Mouse (Mus musculus): ENCODE measurements around the gene Card10. TPM values are rescaled to one million over a fixed set of nuclear protein-coding genes. Genes with fewer than 3 reads are reported as not detected.

Gene Card10
- total and polyA plus RNA-seq, 3 experiments, result 4.9 to 18.1 (median 10.9) TPM

DNA sequence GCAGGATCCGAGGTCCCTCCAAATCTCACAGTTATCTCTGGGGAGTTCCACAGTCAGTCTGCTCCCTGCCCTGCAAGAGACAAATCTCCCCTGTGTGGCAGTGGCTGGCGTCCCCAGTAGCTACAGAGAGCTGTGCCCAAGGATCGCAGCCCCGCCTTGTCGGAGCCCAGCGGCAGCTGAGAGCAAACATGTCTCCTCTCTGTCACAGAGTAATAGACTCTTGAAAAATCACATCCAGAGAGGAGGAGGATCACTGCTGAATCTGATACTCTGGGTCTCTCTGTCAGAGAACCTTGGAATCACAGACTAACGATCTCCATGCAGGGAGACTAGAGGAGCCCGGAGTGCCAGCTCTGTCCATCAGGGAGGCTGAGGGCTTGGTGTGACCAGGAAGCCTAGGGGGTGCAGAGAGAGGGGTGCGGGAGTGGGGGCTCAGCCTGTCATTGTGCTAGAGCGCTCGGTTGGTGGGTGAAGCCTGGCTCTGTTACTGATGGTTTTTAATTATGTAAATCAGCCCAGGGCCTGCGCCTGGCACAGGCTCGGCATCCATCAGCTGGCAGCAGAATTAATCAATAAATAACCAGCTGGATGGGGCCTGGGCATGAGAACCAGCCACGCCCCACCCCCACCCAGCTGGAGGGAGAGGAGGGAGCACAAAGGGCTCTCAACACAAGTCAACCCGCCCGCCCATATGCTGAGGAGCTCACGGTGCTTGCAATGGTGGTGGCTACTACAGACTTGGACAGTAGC is 67.2 kb downstream of the Card10 start:
- DNase-seq, result no peak

- DNase-seq, result no peak
These were observed 71.0 kb downstream of the Card10 start for GRCm38 (mm10) chr15:78731830-78732229.

GRCm38 (mm10) chr15:78730315-78731049 is 72.4 kb downstream of the Card10 start:
- no peak for DNase-seq

DNA sequence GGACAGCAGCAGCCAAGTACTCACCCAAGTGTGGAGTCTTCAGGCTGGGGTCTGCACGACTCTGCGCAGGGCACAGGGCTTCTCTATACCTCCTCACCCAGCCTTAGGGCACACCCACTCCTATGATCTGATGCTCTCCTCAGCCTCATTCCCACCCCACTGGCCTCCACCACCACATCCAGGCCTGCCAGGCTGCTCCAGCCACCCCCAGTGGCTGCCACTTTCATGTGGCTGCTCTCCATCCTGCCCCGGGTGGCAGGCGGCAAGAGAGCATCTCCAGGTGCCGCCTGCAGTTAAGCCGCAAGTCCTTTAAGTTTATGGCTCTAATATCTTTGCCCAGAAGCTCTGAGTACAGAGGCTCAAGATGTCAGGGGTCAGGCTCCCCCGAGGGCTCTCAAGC is 76.1 kb downstream of the Card10 start:
- DNase-seq, result no peak

Other genes starting within 250 kb of the Card10 start
- gene Rac2, start 230.3 kb downstream of the Card10 start, total RNA-seq (2021), result 1 to 10 TPM; 8.1 to 9.6 TPM
- 33.4 and 40.2 TPM in 2 replicates for gene Rac2, start 230.3 kb downstream of the Card10 start, polyA plus RNA-seq (2012; rRNA removed)
- 10 to 100 TPM in 1 of 2 experiments, 1 to 10 TPM in 1; 7.2 to 12.7 TPM for gene Cyth4, start 206.0 kb downstream of the Card10 start, total RNA-seq (2021)
- 13.8 and 16.2 TPM in 2 replicates for gene Cyth4, start 206.0 kb downstream of the Card10 start, polyA plus RNA-seq (2012; rRNA removed)
- gene Elfn2, start 84.3 kb downstream of the Card10 start, total RNA-seq (2021), result 1 to 10 TPM; 3.2 to 3.6 TPM
- gene Elfn2, start 84.3 kb downstream of the Card10 start, polyA plus RNA-seq (2012; rRNA removed), result 1.7 and 2.3 TPM in 2 replicates
- gene Mfng, start 29.6 kb downstream of the Card10 start, total RNA-seq (2021), result 10 to 100 TPM in 1 of 2 experiments, 1 to 10 TPM in 1; 8.7 to 18.1 TPM
- gene Mfng, start 29.6 kb downstream of the Card10 start, polyA plus RNA-seq (2012; rRNA removed), result 46.7 and 61.0 TPM in 2 replicates
- 10 to 100 TPM; 36.9 to 57.2 TPM for gene Cdc42ep1, start 39.6 kb upstream of the Card10 start, total RNA-seq (2021)
- gene Cdc42ep1, start 39.6 kb upstream of the Card10 start, polyA plus RNA-seq (2012; rRNA removed), result 100 and 122 TPM in 2 replicates
- 1 to 10 TPM in 1 of 2 experiments, under 1 TPM in 1; 0.52 to 1.8 TPM for gene Lgals2, start 52.5 kb upstream of the Card10 start, total RNA-seq (2021)
- gene Lgals2, start 52.5 kb upstream of the Card10 start, polyA plus RNA-seq (2012; rRNA removed), result 0.73 and 0.74 TPM in 2 replicates
- 10 to 100 TPM; 51.9 to 56.2 TPM for gene Gga1, start 74.1 kb upstream of the Card10 start, total RNA-seq (2021)
- gene Gga1, start 74.1 kb upstream of the Card10 start, polyA plus RNA-seq (2012; rRNA removed), result 138 and 147 TPM in 2 replicates
- not detected for gene Gm49510, start 96.6 kb upstream of the Card10 start, total RNA-seq (2021)
- gene Gm49510, start 96.6 kb upstream of the Card10 start, polyA plus RNA-seq (2012; rRNA removed), result not detected in 2 replicates
- gene Sh3bp1, start 96.7 kb upstream of the Card10 start, total RNA-seq (2021), result 10 to 100 TPM in 1 of 2 experiments, 1 to 10 TPM in 1; 4.6 to 11.0 TPM
- 54.1 and 60.0 TPM in 2 replicates for gene Sh3bp1, start 96.7 kb upstream of the Card10 start, polyA plus RNA-seq (2012; rRNA removed)
- gene Pdxp, start 110.9 kb upstream of the Card10 start, total RNA-seq (2021), result 1 to 10 TPM; 2.4 to 5.7 TPM
- 18.8 and 30.1 TPM in 2 replicates for gene Pdxp, start 110.9 kb upstream of the Card10 start, polyA plus RNA-seq (2012; rRNA removed)
- gene Lgals1, start 123.7 kb upstream of the Card10 start, total RNA-seq (2021), result 100 to 1,000 TPM; 386 to 613 TPM
- 341 and 382 TPM in 2 replicates for gene Lgals1, start 123.7 kb upstream of the Card10 start, polyA plus RNA-seq (2012; rRNA removed)
- 10 to 100 TPM; 42.0 to 57.2 TPM for gene Nol12, start 131.9 kb upstream of the Card10 start, total RNA-seq (2021)
- 21.3 and 22.5 TPM in 2 replicates for gene Nol12, start 131.9 kb upstream of the Card10 start, polyA plus RNA-seq (2012; rRNA removed)
- gene Triobp, start 144.7 kb upstream of the Card10 start, total RNA-seq (2021), result 100 to 1,000 TPM in 1 of 2 experiments, 10 to 100 TPM in 1; 93.7 to 129 TPM
- 101 and 134 TPM in 2 replicates for gene Triobp, start 144.7 kb upstream of the Card10 start, polyA plus RNA-seq (2012; rRNA removed)
- gene H1f0, start 225.4 kb upstream of the Card10 start, total RNA-seq (2021), result 100 to 1,000 TPM in 1 of 2 experiments, 10 to 100 TPM in 1; 94.6 to 204 TPM
- gene H1f0, start 225.4 kb upstream of the Card10 start, polyA plus RNA-seq (2012; rRNA removed), result 109 and 135 TPM in 2 replicates
- under 1 TPM in 1 of 2 experiments, not detected in 1; 0.28 TPM for gene Galr3, start 238.8 kb upstream of the Card10 start, total RNA-seq (2021)
- 1.4 and 4.2 TPM in 2 replicates for gene Galr3, start 238.8 kb upstream of the Card10 start, polyA plus RNA-seq (2012; rRNA removed)